Mouse (Mus musculus) cerebellum, postnatal 14 days (tissue): ENCODE results near the gene Abl1.

Experiments used
- DNase-seq, 2 experiments: peaks; one replicate each; pipeline ENCODE4 v3.0.0; 2021; ENCODE audit warnings: mixed read lengths in 2 of 2

Gene Abl1

DNA sequence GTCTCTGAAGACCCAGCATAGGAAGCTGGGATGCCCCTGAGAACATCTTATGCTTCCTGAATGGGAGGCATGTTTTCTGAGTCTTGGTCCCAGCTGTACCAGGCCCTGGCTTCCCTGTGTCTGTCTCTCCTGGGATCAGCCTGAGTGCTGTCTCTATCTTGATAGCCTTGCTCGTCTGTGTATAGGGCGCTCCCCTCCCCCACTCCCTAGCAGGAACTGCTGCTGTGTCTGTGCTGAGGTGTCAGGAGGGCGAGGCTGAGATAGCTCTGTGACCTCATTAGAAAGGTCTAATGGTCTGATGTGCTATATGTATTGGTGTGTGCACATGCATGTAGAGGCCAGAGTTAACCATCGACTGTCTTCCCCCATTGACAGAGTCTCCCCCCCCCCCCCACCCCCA is 58.7 kb downstream of the Abl1 start:
- no peak for DNase-seq

DNA sequence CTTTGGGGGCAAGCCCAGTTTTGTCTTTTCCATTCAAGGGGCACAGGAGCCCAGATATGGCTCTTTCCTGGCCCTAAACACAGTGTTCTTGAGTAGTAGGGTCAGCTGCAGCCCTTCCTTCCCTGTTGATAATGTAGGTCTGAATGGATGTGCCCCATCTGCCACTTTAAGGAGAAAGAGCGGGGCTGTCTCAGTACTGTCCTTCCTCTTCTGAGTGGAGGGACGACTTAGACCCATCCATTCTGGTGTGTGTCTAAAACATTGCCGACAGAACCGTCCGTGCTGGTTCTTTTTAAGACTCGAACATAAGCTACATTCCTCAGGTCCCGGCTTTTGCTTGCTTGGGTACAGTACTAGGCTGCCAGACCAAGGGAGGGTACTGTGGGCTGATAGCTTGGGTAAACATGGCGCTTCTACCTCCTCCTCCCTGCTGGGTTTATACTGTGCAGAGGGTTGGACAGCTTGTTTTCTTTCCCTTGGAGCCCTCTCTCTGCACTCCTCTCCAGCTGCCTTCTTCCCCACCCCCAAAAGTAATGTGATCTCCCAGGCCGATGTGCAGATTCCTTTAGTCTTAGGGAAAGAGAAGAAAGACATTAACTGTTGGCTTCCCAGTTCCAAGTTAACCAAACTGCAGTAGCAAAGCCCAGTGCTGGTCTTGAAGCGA is 61.0 kb downstream of the Abl1 start:
- no peak for DNase-seq

DNA sequence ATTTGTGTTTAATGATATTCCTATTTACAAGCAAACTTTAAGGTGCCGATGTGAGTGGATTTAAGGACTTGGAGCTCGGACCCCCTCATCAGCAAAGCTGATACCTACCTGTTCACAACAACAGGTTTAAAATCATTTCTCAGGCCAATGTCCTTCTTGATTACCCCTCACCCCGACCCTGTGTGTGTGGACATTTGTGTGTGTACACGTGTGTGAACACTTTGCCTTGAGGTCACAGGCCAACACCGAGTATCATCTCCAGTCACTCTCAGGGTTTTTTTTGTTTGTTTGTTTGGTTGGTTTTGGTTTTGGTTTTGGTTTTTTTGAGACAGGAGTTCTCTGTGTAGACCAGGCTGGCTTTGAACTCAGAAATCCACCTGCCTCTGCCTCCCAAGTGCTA is 62.0 kb downstream of the Abl1 start:
- DNase-seq = no peak

DNA sequence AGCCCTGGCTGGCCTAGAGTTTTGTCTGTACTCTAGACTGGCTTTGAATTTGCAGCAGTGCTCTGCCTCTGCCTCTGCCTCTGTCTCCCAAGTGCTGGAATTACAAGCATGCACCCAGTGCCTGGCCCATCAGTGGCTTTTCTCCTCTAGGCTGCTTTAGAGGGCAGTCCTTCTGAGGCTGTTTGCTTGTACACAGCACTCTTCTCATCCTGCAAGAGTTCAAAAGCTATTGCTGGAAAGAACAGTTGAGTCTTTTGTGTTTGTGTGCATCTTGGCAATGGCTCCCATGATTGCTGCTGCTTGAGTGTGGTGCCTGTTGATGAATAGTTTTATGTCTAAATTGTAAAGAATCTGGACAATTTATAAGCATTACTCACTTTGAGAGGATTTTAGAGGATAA is 69.3 kb downstream of the Abl1 start:
- no peak for DNase-seq

DNA sequence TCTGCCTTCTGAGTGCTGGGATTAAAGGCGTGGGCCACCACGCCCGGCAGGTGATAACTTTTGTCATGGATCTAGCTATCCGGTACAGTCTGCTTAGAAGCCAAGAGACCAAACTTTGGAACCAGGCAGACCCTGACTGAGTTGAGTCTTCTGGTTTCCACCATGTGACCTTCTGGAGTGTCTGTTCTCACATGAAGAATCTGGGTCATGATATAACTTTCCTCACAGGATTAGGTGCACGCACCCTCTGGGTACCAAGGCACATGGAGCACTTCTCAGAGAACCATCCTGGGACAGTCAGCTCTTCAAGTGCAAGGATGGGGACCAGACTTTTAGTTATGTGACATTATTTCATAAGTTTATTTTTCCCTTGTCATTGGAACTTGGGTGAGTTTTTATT is 70.8 kb downstream of the Abl1 start:
- no peak for DNase-seq

DNA sequence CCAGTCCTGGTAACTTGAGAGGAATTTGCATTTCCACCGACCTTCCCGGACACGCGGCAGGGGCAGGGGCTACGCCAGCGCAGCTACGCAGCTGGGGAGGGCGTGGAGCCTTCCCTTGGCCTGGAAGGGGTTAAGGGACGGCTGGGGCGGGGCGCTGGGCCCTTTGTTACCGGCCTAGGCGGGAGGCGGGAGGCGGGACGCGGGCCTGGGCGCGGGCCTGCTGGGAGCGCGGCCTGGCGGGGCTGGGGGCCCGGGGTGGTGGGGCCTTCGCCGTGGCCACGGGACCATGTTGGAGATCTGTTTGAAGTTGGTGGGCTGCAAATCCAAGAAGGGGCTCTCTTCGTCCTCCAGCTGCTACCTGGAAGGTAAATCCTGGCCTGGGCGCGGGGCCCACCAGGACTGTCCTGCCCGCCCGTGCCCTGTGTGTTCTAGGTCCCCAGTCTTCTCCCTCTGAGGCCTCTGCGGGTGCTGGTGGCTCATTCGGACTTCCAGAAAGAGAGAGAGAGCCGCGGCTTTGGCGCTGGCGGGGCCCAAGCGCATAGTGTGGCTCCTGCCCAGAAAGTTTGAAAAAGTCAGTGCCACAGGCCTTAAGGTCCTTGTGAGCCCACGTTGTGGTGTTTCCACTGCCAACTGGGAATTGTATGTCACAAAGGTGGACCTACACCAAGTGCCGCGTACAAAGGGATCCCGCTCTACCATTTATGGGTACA is 71.7 kb downstream of the Abl1 start:
- DNase-seq = peak; percentile 48 to 57

DNA sequence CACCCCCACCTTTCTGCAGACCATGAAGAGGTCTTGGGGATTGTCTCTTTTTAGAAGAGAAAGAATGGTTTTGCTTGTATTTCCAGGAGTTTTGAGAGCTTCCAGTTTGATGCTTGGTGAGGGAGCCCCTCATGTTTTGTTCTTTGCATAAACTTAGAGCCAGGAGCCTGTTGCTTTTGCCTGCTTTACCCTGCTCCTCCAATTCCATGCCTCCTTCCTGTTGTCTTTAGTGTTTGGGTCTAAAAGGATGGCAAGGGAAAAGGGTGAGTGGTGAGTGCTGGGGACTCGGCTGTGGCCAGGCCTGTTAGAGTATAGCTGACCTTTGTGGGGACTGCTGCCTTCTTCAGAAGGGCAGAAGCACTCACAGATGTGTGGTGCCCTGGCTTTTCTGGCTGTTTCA is 72.3 kb downstream of the Abl1 start:
- DNase-seq = no peak

DNA sequence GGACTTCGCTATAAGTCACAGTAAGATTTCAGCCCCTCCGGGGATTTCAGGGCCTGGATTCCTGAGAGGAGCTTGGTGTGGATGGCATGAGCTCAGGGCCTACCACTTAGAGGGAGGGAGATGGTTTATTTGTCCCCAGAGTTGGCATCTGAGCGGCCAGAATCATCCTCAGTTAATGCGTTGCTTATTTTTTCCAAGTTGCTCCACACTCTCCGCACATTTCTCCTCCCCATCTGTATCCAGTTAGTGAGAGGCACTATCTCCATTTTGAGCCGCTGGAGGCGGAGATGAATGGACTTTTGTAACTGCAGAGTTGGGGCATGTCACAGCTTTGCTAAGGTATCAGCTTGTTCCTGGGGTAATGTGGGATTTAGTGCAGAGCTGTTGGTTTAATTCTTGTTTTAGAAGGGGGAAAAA is 72.9 kb downstream of the Abl1 start:
- DNase-seq = no peak

DNA sequence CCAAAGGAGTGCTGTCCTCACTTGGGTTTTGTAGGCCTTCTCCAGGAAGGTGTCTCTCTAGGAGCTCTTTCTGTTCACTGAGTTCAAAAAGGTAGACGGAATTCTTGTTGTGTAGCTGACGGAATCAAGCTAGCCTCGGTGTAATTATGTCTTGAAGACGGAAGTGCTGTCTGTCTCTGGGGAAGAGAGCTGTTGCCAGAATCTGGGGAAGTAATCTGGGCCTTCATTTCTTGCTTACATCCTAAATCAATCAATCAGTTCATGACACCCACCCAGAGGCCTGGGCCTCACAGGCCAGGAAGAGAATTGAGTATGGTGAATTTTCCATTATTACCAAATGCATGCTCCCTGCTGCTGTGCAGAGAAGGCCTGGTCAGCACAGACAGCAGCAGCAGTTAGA is 73.4 kb downstream of the Abl1 start:
- no peak for DNase-seq

DNA sequence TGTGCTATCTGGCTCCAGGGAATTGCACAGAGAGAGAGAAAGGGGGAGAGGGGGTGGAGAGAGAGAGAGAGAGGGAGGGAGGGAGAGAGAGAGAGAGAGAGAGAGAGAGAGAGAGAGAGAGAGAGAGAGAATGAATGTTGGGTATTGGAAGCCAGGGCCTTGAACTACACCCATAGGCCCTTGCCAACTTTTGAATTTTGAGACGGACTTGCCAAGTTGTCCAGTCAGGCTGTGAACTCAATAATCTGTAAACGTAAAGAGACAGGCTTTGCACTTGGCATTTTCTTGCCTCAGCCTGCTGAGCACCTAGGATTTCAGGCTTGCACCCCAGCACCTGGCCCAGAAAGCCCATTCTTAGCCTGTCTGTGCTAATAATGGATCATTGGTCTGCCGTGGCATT is 74.0 kb downstream of the Abl1 start:
- DNase-seq = no peak

DNA sequence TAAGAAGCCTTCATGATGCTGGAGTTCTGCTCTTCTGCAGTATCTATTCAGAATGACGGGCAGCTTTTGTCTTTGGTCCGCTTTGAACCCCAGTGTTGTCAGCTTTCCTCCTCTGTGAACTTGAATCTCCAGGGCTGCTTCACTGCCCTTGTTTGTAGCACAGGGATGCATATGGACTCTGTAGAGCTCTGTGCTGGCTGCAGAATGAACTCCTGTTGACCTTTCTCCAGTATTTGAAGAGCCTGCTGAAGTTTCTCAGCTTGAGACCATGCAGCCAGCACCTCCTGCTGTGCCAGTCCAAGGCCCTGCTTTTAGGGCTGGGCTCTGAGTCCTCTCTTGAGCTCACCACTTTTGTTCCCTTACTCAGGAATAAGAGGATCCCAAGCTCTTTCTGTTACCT is 74.7 kb downstream of the Abl1 start:
- no peak for DNase-seq

DNA sequence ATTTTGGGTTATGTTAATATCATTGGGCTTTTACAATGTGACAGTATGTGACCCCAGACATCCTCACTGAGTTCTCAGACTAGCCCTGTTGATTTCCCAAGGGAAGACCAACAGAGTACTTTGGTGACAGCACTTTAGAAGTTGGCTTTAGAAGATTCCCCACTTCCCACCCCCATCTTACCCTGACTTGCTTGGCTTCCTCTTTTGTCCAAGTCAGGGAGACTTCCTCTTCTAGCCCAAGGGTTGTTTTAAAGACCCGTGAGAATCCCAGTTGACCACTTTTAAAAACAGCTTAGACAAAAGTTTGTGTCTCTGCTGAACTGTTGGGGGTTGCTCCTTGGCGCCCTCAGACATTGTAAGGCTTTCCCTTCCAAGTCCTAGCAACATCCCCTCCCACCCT is 75.1 kb downstream of the Abl1 start:
- DNase-seq = no peak

DNA sequence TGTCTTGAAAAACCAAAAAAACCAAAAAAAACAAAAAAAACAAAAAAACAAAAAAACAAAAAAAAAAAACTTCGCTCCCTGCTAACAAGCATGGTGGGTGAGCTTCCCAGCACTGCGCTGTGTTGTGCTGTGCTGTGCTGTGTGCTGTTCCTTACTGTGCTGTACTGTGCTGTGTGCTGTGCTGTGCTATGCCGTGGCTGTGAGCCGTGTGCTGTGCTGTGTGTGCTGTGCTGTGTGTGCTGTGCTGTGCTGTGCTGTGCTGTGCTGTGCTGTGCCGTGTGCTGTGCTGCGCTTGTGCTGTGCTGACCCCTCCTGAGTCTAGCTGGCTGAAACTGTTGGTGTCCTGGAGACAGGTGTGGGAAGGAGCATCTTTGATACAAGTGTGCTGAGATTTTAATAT is 78.9 kb downstream of the Abl1 start:
- no peak for DNase-seq

DNA sequence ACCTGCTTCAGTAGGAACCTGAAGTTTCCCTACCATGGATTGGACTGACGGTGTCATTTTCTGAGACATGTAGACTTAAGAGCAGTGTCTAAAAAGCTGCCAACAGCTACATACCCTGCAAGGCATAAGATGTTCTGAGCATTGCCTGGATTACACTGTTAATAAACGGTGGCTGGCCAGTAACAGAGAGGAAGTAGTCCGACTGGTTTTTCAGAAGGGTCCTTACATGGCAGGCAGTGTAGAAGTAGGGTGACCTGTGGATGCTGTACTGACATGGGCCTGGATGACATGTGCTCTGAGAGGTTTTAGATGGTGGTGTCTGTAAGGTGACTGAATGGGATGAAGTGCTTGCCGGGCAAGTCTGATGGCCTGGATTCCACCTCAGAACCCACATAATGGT is 79.6 kb downstream of the Abl1 start:
- no peak for DNase-seq

DNA sequence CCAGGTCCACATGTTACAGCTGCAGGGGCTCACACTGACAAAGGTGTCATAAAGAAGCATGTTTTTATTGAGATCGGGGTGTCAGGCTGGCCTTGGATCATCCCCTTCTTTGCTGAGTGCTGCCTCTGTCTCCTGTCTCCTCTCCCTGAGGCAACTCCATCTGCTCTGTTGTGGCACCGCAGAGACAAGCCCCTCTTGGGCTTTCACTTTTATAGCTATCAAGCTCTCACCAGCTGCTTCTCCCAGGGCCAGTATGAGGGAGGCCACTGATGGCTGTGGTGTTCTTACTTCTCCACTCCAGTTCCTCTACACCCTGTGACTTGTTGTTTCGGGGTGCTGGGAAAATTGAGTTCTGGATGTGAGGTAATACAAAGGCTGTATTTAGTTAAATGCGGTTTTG is 80.9 kb downstream of the Abl1 start:
- DNase-seq = no peak

DNA sequence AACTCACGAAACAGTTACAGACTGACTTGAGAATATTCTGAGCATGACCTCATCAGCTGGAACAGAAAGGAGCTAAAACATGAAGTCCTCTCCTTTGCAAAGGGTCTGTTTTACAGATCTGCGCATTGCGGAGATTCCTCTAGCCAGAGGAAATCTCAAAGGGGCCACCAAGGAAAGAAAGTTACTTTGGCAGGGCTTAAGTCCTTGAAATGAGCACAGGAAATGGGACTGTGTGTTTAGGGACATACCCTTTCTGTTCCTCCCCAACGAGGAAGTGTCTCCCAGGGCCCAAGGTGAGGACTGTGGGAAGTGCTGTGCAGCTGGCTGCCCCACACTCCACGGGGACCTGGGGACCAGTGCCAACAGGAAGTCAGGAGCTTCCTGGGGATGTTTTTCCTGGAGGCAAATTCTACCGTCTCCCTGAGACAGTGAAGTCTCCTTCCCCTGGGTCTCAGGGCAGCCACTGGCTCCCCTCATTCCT is 81.5 kb downstream of the Abl1 start:
- no peak for DNase-seq

DNA sequence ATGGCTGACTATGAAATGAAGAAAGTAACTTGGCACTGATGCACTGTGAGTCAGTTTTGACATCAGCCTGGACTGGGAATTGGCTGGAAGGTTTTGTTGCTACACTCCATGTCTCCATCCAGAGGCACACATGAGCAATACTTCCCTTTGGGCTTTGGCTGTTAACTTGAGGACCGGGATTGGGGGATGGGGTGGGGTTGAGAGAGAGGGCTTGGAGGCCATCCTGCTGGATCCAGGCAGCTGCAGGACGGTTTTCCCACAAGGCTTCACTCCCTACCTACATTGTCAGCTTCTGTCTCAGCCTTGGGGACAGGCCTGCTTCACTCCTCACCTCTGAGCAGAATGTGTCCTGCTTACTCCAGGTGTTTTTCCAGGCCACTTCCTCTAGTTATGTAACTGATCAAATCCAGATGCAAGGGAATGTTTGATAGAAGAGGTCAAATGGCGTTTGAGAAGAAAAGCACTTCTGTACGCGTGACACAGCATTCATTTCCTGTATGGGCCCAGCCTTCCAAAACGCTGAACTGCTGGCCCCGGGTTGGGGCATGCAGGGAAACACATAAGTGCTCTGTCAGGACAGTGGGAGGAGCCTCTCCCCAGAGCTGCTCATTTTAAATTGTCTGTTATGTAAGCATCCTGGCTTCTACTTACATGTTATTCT is 82.7 kb downstream of the Abl1 start:
- no peak for DNase-seq

DNA sequence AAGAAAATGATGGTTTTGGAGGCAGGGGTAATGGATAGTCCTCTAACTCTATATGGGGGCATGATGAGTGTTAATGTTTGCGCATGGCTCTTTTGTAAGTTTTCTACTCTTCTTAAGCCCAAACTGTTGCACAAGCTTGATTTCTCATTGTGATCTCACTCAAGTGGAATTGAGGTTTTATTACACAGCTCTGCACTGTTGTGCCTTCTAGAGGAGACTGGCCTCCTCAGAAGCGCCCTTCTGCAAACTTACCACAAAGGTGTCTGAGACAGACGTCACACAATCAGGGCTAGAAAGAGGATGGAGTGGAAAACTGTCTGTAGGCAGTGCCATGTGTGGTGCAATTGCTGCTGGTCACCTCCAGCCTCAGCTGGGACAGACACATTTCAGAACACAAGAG is 88.3 kb downstream of the Abl1 start:
- no peak for DNase-seq

DNA sequence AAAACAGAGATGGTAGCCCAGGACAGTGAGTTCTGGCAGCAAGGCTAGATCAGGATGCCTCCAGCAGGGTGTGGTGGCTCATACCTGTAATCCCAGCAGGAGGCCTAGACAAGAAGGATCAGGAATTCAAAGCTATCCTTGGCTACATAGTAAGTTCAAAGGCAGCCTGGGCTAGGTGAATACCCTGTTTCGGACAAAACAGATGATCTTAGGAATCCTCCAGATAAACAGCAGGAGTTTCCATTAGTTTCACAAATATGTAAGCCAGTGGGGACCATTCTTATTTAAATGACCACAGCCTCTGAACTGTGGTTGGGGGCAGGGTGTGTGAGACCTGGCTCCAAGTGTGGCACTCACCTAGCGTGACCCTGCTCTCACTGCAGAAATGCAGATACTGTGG is 91.1 kb downstream of the Abl1 start:
- no peak for DNase-seq

DNA sequence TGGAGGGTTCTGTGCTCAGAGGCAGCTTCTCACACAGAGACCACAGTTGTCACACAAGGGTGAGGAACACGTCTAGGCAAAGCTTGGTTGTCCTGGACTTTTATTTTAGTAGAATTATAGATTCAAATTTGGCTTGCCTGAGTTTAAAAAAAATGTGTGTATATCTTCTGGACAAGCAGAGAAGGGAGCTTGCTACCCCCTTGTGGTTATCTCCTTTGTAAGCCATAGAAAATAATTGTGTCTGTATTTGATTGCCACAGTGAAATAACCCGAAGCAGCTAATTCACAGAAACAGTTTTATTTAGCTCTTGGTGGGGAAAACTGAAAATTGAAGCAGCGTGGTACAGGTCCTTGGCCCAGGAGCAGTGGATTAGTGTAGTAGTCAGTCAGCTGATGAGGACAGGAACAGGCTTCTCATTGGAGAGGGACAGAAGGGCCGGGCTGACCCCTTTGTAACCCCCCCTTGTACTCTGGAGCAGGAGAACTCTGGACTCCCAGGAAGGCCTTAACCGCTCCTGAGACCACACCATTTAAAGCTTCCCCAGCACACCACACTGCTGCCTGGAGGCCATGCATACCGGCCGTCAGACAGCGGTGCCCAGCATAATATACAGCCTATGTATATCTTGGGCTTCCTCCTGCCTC is 94.9 kb downstream of the Abl1 start:
- no peak for DNase-seq

DNA sequence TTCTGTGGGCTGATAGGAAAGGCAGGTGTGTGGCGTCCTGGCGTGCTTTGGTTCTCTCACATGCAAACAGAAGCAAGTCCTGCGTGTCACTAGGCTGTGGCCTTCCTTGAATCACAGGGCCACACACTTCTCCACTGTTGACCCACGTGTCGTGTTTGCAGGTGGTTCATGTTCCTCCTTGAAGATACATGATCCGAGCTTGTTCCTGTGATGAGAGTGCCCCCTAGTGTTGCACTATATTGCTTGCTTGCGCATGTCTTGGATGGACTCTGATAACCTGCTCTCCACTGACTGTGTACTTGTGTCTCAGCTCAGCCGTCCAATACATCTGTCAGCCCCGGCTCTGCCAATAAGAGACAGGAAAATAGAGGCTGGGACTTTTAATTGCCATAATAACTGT is 96.9 kb downstream of the Abl1 start:
- peak; percentile 90 to 91 for DNase-seq

DNA sequence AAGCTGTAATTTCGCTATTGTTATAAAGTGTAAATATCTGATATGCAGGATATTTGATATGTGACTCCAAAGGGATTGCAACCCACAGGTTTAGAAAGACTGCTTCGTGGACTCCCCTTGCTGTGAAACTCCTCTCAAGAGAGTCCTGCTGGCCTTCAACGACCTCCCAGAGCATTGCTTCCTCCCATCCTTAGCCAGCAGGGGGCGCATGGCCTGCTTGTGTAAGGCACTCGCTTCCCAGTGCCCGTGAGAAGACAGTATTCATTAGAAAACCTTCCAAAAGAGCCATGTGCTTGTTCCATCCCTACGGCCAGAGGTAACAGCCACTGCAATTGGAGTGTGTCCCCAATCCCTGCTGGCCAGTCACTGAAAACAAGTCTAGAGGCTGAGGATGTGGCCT is 98.9 kb downstream of the Abl1 start:
- DNase-seq = peak; percentile 88 to 96

DNA sequence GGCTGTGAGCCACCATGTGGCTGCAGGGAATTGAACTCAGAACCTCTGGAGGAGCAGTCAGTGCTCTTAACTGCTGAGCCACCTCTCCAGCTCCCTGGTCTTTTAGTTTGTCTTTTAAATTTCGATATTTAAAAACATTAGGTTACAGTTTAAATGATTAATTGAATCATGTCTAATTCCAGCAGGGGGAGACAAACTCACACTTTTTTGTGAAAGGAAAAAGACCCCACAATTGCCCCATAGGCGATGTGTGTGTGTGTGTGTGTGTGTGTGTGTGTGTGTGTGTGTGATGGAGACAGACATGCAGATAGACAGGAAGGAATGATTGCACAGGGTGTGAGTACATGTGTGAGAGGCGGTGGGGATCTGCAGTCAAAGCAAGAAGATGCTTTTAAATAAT is 100.1 kb downstream of the Abl1 start:
- DNase-seq = peak; percentile 43 to 44

DNA sequence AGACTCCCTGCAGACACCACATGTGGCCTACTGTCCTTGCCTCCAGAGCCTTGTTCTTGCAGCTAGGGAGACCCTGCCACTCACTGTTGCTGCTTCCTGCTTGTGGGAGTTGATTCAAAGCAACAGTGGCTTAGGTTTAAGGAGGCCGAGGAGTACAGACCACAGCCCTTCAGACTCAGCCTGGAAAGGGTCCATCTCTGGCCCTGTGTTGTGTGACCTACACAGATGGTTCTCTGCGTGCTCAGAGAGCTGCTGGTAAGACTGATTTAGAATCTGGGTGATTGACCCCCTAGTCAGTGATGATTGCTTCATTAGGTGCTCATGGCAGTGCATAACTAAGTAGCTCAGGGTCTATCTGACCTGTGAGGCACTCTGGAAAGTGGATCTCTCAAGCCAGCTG is 101.0 kb downstream of the Abl1 start:
- DNase-seq = peak in 1 of 2 experiments; percentile 51
